Mouse (Mus musculus) adrenal gland, postnatal 36 days (tissue): ENCODE measurements around the gene Slc29a1. TPM values are rescaled to one million over a fixed set of nuclear protein-coding genes. Genes with fewer than 3 reads are reported as not detected.

Source experiments
- DNase-seq, 2 experiments: peaks; one replicate each; pipeline ENCODE4 v3.0.0; 2021; ENCODE audit warnings: mixed read lengths in 1 of 2
- total RNA-seq, 2 experiments: library from RNA; stranded (reverse); gene quantifications; 2 replicates each; pipeline ENCODE4 v1.2.3; 2021

Gene Slc29a1
- total RNA-seq, 2 experiments from 2014 or later = 132 to 137 TPM

DNA sequence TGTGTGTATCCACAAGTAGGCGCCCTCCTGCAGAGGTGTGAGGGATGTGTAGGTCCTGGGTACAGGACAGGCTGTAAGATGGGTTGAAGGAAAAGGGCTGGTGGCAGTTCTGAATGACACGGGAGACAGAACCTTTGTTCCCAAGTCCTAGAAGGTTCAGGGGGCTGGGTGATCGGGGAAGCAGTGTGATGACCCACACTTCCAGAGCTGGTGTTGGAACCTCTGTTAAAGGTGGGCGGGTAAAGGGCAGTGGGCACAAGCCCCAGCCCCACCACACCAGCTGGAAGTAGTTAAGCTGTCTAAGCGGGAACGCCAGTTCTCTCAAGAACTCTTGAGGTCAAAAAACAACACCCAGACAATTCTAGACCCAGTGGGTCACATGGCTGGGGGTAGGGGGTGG lies 9.0 kb downstream of the Slc29a1 start:
- DNase-seq = no peak

DNA sequence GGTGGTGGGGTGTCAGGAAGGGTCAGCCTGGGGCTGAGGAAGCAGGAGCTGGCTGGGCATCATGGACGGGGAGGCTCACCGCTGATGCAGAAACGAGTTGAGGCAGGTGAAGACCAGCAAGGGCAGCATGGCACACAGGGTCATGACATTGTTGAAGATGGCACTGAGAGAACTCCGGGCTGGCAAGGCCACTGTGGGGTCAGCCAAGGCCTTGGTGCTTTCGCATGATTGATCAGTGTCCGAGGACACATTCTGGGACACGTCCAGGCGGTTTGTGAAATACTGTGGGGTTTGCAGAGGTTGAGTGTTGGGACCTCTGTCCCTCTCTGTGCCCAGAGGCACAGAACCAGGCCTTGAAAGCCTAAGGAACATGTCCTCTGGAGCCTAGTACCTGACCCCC lies 9.6 kb downstream of the Slc29a1 start:
- peak; percentile 80 to 90 for DNase-seq

DNA sequence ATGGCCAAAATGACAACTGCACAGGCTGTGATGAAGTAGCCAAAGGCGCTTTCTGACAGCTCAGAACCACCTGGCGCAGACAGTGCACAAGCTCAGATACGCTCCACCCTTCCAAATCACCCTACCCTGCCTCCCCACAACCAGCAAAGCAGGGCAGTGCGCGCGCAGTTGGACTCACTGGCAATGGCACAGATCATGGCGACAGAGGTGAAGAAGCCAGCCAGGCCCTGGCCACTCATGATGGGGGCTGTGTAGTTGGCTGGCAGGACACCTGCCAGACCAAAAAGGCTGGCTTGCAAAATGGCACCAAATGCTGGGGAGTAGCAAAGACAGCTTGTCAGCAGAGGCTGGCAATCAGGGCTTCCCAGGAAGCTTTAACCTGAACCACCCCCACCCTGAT lies 10.2 kb downstream of the Slc29a1 start:
- no peak for DNase-seq

DNA sequence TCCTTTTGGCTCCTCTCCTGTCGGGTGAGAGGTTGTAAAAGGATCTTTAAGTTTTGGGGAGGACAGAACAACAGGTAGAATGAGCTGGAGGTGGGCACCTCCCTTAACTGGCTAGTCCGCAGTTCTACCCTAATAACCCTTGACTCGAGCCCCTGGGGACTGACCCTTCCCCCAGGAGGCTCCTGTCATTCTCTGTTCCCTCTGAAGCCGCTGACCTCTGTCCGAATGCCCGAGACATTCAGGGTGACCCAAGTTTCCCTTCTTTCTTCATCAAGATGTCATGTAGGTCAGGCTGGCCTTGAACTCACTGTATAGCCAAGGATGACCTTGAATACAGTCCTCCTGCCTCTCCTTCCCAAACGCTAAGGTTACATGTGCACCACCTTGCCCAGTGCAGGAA lies 11.0 kb downstream of the Slc29a1 start:
- DNase-seq = no peak

DNA sequence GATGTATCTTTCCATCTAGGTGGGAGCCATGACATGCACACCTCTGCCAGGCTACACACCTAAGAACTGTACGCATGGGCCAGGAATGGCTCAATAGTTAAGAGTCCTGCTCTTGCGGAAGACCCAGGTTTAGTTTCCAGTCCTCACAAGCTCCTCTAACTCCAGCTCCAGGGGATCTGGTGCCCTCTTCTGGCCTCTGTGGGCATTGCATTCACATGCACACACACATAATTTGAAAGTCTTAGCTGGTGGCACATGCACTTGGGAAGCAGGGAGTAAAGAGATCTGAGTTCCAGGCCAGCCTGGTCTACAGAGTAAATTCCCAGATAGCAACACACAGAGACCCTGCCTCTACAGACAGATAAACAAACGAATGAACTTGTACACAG lies 13.0 kb downstream of the Slc29a1 start:
- DNase-seq = no peak

DNA sequence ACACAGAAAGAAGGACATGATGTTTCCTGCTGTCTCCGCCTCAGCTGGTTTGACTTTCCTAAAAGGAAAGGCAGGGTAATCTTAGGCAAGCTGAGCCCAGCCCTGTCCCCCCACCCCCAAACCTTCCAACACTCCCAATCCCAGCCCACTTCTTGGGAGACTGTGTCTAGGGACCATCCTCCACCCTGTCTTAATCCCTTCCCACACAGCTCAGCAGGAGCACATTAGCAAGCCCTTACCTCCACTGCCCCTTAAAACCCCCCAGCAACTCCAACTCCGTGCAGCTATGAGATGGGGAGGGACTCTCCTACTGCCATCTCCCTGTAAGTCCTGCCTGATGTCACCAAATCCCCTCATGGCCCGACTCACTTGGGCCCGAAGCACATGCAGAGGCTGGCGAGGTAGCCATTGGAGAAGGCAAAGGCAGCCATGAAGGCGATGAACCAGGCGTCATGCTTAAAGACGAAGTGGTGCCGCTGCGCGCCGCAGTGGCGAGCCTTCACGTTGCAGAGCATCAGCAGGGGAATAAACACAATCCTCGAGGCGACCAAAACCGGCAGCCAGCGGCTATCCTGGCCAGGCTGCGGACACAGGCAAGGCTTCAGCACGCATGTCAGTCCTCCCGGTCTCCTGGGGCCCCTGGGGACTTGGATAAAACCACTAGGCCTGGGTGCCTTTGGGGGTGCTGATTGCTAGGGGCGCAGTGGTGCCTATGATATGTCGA lies 13.5 kb downstream of the Slc29a1 start:
- no peak for DNase-seq

DNA sequence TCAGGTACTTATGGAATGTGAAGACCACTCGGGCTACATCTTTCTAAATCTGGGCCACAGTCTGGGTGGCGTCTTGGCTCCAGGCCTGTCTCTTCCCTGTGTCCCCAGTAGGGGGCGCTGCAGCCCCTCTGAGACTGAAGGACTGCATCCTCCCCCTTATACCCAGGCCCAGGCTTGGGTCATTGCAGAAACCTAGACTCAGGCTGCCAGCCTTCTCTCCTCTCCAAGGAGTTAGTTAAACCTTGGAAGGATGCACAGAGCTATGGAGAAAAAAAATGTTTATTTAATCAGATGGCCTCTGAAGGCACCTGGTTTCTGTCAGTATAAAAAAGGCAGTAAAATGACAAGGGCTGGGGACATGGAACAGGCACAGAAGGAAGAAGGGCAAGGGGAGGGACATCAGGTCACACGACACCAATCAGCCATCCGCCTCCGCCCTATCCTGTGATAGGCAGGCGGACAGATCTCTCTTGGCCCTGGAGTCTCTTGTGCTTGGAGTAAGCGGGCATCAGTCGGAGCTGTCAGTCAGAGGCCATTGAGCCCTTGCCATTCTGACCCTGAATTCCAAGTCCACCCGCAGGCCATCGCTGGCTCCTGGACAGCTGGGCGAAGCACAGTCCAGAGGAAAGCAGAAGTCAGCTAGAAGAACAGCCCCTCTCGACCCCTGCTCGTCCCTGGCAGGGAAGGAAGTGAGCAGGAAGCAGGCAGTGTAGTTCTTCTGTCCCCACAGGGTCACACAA lies 14.3 kb downstream of the Slc29a1 start:
- peak; percentile 82 to 88 for DNase-seq

DNA sequence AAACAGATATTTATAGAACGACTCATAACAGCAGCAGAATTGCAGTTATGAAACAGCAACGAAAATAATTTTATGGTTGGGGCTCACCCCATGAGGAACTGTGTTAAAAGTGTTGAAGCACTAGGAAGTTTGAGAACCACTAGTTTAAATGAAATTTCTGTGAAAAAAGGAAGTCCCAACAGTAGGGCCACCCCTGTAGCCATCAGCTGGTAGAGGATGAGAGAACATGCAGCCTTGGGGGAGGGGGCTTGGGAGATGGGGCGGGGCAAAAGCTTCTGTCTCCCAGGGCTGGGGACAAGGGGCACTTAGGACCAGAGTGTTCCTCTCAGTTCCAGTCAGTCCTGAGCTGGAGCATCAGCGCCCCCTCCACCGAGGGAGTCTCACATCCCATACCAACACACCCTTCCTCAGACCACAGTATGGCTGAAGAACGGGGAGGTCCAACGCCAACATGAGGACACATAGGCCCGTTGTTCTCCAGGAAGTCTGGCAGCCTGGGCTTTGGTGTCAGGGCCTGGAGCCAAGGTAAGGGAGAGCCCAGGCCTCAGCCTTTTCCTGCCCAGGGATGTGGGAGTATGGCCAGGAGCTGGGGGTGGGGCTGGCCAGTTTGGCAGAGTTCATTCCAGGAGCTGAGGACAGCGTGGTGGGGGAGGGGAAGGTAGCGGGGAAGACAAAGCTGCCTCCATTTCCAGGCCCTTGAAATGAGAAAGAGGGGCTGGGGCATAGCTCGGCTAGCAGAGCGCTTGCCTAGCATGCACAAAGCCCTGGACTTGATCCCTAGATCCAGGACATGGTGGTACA lies 15.1 kb downstream of the Slc29a1 start:
- peak; percentile 83 to 92 for DNase-seq

DNA sequence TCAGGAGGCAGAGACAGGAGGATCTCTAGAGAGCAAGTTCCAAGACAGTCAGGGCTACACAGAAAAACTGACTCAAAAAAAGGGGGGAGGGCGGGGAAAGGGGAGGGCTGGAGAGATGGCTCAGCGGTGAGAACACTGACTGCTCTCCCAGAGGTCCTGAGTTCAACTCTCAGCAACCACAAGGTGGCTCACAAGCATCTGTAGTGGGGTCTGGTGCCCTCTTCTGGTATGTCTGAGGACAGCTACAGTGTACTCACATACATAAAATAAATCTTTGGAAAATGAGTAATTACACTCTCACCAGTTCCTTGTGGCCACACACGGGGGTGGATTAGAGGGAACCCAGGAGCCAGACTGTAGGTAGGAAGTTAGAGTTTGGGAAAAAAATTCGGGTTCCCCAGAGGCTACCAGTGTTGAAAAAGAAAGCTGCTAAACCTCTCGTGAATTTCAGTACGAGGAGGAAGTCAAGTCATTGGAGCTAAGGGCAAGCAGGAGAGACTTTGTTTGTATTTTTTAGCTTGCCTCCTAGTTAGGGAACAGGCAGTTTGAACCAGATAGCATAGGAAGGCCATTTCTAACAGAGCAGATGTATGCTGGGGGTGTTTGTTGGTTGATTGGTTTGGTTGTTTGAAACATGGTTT lies 16.6 kb downstream of the Slc29a1 start:
- no peak for DNase-seq

DNA sequence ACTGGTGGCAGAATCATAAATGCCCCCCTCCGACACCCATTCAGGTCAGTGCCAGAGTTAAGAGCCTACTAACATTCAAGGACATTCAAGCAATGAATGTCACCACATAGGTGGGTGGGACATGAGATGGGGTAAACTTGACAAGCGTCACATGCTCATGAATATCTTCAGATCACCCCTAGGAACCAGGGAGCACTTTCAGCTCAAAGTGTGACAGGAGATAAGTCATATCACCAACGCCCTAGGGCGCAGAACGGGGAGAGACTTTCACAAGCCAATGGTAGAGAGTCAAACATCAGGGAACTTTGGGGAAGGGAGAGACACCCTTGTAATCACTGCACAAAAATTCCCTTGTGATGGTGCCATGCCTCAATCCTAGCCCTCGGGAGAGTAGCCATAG lies 17.2 kb downstream of the Slc29a1 start:
- no peak for DNase-seq

DNA sequence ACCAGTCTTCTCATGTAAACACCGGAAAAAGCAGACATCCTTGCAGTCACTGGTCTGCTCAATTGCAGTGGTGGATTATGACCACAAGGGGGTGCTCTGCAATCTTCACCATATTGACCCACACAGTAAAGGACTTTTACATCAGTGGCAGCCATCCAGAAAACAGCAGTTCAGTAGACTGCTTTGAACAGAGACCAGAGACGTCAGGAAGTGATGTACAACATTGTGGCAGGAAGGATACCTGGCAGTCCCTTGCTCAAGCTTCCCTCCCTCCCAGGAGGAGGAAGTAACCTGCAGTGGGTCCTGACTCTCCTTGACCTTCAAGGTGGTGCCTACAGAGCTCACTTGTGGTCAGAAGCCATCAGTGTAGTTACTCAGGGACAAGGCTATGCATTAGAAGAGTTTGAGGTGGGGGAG lies 17.8 kb downstream of the Slc29a1 start:
- DNase-seq = peak; percentile 68 to 78

DNA sequence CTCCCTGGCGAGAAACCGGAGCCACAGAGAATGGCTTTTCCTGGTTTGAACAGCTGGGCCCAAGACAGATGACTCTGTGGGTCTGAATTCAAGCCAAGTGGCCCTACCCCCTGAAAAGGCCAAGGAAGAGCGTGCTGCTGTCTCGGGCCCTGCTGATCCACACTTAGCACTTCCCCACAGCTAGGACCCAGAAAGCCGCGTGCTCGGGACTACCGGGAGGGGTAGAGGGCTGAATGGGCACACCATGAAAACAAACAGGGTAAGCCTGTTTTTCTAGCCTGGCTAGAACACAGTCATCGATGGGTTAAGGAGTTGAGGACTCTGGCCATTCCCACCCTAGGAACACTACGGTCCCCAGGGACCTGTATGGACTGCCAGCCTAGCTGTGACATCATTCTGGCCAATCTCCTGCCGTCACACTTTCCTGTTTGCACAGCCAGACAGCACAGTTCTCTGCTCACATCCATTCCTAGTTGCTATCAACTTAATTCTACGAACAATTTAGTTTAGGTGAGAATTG lies 18.4 kb downstream of the Slc29a1 start:
- DNase-seq = peak; percentile 62

DNA sequence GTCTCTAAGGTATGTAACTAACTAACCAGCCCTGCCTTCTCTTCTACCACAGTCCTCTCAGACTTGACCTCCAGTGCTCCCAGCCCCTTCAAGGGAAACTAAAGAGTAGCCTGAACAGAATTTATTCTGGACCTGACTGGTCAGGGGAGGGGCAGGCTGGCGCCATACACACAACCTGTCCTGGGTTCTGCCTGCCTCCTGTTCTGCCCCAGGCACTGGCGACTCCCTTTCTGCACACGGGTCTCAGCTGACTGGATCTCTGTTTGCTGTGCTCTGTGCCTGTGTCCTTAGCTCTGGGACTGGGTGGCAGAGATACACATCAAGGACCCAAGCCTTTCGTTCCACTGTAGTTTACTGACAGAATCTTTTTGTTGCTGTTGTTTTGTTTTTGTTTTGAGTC lies 19.9 kb downstream of the Slc29a1 start:
- DNase-seq = no peak

DNA sequence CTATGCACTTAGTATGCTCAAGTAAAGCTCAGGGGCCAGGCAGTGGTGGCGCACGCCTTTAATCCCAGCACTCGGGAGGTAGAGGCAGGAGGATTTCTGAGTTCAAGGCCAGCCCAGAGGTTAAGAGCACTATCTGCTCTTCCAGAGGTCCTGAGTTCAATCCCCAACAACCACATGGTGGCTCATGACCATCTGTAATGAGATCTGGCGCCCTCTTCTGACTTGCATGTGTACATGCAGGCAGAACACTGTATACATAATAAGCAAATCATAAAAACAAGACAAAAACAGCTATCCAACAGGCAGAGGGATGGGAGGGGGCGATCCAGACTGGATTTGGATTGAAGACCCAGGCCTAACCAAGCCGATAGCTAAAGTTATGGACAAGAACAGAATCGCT lies 20.6 kb downstream of the Slc29a1 start:
- DNase-seq = peak in 1 of 2 experiments; percentile 51

DNA sequence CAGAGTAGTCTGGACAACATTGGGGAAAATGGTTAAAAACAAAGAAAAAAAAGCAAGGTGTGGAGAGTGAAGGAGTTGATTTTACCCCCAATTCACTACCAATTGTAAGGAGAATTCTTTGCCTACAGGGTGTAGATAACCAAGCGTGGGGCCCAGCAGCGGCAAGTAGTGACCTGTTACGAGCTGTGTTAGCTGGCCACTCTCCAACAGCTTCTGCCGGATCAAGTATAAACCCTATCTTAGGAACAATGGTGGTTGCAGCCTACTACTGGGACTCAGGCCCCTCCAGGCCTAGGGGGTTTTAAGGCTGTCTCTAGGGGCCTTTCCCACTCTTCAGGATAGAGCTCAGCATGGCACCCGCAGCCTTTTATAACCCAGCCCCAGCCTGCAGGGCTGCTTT lies 21.2 kb downstream of the Slc29a1 start:
- no peak for DNase-seq

DNA sequence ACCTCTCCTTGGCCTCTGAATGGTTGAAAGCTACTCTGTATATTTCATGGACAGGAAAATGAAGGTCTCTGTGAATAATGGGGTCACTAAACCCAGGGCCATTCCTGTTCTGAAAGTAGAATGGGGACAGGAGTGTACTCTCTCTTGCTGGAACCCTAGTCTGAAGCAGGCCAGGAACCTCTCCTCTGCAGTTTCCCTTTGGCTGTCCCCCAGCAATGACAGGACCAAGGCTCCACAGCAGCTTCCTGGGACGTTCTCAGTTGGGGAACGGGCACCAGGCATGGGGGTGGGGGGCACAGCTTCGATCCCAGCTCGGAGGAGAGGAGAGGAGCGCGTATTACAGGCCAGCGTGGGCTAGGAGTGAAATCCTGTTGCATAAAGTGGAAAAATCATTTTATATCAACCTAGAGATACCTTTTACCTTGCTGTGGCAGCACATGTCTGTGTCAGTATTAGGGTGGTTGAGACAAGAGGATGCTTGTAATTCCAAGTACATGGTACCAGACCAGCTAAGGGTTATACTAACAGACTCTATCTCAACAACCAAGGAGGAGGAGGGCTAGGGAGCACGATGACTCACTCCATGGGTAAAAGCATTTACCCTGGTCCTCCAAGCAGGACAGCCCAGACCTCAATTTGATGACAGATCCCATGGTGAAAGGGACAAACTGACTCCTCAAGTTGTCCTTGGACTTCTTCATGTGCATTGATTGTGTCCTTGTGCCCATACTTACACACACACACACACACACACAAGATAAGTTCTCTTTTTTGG lies 24.1 kb downstream of the Slc29a1 start:
- DNase-seq = no peak

DNA sequence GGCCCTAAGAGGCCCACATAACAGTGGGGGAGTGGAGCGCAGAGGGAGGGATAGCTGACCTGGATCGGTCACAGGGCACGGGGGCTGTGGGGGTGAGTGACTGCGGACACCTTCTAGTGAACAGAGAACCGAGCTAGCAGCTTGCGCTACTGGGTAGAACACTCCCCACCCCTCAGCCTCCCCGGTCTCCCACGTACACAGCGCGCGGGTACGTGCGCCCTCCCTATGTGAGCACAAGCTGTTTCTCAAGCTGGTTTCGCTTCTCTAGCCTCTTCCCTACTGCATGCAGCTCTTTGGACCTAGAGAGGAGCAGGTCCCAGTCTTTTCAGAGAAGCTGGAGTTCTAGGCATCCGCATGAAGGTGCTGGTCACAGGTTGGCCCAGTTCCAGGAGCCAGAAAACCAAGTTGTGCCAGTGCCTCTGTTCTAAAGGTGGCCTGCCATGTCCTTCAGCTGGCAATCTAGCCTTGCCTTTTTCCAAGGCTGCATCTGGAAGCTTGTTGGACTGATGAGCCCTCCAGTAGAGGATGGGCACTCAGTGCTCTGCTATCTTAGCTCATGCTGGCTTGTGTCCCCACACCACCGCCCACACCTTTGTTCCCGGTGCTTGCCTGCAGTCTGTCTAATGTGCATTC lies 25.2 kb downstream of the Slc29a1 start:
- peak; percentile 84 to 86 for DNase-seq

DNA sequence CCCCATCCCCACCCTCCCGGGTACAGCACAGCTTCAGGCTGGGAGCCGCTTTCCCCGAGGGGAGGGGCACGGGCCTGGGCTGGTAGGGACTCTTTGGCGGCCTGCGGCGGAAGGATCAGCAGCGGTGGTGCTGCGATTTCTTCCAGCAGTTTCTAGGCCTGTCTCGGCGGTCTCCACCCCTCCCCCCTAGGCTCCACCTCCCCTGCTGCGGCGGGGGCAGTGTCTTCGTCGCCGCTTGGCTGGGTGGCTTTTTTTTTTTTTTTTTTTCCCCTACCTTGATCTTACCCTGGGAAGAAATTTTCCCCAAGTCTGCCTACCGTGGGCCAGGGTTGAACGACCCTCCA lies 25.7 kb downstream of the Slc29a1 start:
- DNase-seq = peak; percentile 97 to 99

DNA sequence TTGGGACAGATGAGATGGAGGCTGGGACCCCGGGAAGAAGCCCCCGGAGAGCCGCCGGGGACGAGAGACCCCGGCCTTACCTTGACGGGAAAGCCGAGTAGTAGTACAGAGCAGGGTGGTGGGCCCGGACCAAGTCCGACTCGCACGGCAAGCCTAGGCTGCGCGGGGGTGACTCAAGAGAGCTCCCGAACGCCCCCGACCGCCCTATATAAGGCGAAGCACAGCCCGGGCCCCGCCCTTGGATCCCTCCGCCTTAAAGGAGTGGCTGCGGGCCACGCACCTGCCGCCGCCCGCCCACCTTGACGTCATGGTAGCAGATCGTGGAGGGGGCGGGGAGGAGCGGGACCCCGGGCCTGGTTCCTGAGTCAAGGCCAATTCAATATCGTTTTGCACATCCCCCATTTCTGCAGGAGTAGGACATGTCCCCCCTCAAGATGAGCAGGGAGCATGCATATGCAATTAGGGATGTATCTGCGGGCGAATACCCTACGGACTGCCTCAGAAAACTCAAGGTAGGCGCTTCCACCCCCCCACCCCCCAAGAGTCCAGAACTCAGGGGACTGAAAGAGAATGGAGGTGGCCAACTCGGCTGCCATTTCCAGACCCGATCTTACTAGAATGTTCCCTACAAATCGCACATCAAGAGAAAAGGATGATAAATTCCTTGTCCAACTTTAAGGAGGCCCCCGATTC lies 26.2 kb downstream of the Slc29a1 start, which contains the start of gene Hsp90ab1:
Hsp90ab1 (minus strand) TSS at position 185 of the 693 bp plus-strand sequence.
- peak; percentile 99 for DNase-seq
